Mouse (Mus musculus): ENCODE results near the gene Ackr2.

The Ackr2 gene

DNA sequence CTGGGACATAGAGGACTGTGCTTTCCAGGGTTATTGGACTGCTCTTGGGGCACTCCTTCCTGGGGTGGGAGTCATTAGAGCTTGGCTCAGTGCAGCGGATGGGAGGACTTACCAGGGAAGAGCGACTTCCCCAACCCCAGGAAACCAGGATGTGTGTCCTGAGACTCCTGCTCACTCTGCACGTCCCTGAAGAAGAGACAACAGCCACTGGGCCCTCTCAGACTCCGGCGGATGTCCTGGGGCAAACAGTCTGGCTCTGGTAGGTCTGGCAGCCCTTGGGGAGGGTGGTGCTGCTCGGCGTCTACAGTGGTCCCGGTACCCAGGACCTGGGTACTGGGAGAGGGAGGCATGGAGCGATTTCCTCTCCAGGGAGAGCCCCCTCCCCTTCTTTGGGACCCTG is at the start of gene Ackr2:
Gene Ackr2 (plus strand): TSS at position 111 of the 400 bp plus-strand sequence.
- no peak for DNase-seq

- no peak for DNase-seq
These were observed 43.9 kb upstream of the Ackr2 start for GRCm38 (mm10) chr9:121854246-121854645.

DNA sequence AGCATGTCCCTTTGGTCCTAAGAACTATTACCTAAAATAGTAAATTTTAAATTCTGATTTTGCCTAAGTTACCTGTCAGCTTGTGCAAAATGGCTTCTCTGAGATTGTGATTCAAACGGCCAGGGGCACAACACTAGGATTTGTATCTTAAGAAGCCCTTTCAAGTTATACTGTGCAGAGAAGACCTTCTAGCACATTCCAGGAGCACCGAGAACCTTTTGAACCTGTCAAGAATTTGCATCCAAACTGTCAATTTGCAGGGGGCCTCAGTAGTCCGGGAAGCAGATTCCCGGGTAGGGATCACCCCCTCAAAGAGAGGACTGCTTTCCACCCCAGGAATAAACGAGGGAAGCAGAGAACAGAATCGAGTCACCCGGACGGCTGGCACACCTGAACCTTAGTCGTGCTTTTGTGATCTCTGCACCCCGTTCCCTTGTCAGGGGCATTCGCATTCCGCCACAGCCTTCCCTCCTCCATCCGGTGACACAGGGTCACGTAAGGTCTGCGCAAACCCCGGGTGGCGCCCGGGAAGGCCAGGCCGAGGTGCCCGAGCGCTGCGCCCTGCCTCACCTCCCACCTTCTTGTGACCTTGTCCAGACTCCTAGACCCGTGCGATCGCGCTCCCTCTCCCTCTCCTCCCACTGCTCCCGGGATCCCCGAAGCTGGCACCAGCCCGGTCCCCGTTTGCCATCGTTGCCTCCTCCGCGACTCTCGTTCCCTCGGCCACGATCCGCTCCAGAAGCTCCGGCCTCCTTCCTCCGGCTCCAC is 41.3 kb upstream of the Ackr2 start:
- DNase-seq = no peak

DNA sequence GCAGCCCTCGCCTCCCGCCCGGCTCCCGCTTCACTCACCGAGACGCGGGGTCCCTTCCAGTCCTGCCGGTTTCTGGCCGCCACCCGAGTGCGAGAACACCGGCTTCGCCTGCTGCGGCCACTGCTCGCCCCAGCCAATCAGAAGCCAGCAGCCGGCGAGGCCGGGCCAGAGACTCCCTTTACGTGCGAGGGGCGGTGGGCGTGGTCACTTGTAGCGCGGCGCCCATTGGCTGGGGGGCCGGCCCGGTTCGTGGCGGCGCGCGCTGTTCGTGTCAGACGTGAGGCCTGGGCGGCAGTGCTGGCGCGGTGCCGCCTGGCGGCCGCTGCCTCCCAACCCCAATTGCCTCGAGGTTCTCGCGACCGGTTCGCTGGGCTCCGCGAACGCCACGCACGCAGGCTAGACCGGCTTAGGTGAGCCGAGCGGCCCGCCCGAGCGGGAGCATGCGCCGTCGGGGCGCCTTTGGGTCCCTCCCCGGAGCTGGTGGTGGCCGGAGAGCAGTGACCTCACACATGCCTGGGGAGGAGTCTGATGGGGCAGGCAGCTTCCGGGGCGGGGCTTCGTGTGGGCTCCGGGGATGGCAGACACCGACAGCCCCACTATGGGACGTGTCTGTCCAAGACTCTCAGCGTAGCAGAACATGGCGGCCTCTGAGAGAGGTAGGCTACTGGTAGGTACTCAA is 40.5 kb upstream of the Ackr2 start:
- DNase-seq = peak; percentile 98 to 99

GRCm38 (mm10) chr9:121858153-121858488 is 40.0 kb upstream of the Ackr2 start, which contains the start of gene Higd1a:
Gene Higd1a (minus strand): TSS chr9:121858362.
- no peak for DNase-seq

DNA sequence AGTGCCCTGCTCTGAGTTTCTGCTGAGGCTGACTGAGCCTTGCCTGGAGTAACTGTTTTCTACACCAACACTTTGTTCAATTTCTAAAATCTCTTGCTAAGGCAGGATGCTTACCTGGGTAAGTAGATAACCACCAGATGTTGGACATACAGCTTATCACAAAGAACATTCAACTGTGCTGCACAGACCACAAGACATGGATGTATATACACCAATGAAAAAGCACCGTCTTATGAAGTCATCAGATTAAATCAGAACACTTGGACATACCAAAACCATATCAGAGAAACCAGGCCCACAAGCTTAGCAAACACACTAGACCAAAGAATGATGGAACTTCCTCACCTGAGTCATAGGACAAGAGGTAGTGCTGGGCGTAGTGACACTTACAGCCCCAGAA is 38.8 kb upstream of the Ackr2 start:
- no peak for DNase-seq

DNA sequence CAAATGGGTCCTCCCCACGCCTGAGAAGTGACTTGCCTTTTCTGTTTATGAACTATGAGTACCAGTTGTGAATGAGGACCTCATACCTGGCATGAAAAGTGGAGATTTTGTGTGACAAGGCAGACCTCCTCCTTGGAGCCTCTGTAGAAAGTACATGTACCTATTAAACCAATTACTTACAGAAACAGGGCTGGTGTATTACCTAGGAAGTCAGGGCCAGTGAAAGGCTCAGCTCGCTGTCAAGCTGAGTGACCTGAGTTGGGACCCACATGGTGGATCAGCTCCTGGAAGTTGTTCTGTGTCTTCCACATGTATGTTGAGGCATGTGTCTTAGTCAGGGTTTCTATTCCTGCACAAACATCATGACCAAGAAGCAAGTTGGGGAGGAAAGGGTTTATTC is 37.2 kb upstream of the Ackr2 start:
- no peak for DNase-seq

GRCm38 (mm10) chr9:121864837-121865236 is 33.3 kb upstream of the Ackr2 start:
- no peak for DNase-seq

GRCm38 (mm10) chr9:121865425-121866008 is 32.6 kb upstream of the Ackr2 start:
- DNase-seq = no peak

GRCm38 (mm10) chr9:121867632-121868031 is 30.5 kb upstream of the Ackr2 start:
- DNase-seq = no peak

- no peak for DNase-seq
These were observed 29.9 kb upstream of the Ackr2 start for GRCm38 (mm10) chr9:121868236-121868635.

DNA sequence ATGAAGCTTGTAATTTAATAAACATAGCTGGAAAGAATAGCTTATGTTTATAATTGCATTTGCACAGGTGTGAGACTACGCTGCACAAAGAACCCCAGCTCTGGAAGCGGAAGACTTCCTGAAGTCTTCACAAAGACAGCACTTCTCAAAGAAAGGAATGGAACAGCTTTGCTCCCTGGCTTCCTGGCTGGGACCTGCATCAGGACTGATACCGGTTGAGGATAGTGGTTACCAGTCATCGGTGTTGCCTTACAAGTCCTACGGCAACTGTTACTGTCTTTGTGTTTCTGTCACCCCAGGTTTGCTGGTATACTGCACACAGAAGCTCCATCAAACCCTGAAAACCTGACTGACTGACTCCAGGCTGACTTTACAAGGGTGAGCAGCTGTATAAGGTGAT is 28.7 kb upstream of the Ackr2 start:
- DNase-seq = no peak

DNA sequence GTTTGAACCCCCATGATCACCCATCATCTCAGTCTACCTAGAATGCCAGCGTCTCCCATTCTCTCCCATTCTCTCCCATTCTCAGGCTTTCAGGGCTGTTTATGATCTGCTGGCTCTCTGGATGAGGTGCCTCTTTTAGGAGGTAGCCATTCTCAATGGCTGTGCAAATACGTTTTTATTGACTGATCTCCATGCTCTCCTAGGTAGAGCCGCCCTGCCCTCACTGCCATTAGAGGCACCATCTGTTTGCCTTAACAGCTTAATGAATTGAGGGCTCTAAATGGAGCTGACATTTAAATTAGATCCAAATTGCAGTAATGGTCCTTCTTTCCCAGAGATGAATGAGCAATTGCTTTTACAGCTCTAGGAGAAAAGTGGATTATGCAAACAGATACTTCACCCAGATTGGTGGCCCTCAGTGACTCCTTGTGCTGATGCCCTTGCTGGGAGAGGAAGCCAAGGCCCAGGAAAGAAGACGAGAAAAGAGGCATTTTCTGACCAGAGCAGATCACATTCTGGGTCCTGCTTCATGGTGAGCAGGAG is 28.1 kb upstream of the Ackr2 start:
- DNase-seq = no peak

GRCm38 (mm10) chr9:121872062-121872683 is 26.0 kb upstream of the Ackr2 start:
- DNase-seq = no peak

GRCm38 (mm10) chr9:121873578-121873977 is 24.6 kb upstream of the Ackr2 start:
- no peak for DNase-seq

DNA sequence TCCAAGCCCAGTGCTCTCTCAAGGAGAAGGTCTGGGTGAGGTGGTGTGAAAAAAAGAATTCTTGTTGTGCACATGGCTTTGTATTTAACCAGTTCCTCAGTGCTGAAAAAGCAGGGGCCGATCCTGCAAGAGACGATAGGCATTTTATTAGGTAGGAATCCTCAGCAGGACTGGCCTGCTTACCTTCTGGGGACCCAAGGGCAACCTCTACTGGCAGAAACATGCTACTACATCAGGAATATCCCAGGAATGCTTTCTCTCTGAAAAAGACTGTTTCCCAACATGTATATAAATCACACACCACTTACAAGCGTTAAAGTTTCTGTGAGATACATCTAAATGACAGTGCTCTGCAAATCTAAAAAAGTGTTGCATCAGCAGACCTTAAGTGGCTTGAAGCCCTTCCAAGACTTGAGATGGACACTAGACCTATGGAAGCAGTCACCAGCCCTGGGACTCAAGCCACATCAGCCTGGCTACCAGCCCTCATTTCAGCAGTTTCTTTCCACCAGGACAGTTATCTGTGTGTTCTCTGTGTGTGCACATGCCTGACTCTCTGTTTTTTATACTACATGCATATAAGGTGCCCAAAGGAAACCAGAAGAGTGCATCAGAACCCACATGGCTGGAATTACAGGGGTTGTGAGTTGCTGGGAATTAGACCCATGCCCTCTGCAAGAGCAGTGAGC is 21.0 kb upstream of the Ackr2 start:
- DNase-seq = peak; percentile 81 to 82

DNA sequence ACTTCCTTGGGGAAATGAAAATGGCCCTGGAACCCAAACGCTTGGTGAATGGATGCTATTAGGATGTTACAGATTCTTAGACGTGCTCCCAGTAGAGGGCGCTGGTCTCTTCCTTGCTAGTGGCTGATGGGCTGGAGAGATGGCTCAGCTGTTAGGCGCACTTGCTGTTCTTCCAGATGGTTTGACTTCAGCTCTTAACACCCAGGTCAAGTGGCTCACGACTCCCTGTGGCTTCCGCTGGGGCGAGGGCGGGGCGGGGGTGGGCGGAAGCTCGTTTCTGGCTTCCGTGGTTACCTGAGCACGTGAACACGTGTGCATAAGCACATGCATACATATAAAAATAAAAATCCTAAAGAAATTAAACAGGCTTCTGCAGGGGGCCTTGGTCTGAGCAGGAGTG is 17.3 kb upstream of the Ackr2 start:
- peak; percentile 72 to 86 for DNase-seq

DNA sequence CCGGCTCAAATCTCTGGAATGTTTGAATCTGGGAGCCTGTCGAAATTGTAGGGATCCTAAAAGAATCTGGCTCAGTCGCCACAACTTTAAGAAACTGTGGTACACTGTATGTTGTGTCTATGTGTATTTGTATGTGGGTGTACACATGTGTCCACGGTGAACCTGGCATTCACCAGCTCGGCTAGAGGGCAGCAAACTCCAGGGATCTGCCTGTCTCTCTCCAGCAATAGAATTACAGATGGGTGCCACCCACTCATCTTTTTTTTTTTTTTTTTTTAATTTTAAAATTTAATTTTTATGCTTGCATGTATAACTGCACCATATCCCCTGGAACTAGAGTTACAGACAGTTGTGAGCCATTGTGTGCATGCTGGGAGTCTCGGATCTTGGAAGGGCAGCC is 16.9 kb upstream of the Ackr2 start:
- DNase-seq = no peak

DNA sequence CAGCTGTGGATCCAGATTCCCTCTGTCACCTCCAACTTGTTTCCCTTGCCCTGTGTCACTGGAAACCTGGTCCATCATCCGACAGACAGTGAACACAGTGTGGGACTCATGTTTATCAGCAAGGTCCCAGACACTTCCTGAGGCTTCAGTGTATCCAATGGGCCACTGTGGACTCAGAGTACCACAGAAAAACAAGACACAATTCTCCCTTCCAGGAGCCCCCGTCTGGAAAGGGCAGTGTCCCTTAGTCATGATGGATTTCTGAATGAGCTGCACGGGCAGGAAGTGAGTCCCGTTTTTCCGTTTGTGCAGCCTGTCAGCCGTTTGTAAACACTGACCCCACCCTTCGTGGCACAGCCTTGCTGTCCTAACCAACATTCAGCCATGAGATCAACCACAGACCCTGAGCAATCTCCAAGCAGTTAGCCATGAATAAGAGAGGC is 16.1 kb upstream of the Ackr2 start:
- no peak for DNase-seq

GRCm38 (mm10) chr9:121889927-121890440 is 8.2 kb upstream of the Ackr2 start:
- DNase-seq = no peak

DNA sequence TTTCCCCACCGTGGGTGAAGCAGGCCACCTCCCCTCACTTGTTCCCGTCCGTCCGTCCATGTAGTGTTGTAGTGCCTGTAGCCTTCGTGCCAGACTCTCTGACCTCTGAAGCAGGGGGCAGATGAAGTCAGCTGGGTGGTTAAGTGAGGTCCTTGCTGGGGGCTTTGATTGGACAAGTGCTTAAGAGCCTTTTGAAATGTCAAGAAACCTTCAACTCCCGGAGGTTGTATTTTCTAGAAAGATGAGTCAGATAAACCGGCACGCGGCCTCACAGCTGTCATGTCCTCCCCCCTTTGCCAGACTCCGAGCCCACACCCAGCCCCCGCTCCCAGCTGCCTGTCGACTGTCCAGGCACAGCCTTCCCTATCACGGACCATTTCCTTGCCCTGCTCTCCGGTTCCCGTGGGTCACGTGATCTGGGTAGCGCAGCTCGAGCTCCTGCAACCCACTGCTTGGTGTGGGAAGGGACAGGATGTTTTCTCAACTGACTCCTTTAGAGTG is 7.7 kb upstream of the Ackr2 start:
- DNase-seq = peak in 1 of 2 experiments; percentile 37

DNA sequence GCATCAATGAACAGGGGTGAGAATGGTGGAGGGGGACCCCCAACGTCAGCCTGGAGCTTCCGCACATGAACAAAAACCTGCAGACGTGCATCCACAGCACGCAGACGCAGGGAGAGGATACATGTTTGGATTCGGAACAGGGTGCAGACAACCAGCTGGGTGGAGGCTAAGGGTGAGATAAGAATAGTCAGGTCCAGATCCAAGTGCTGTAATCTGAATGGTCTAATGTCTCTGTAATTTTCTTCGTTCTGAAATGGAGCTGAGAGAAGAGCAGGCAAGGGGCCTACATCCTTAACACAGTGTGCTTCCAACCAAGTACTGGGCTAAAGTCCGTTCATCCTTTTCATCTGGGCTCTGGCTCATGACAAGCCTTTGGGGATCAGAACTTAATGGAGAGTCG is 6.9 kb upstream of the Ackr2 start:
- DNase-seq = no peak

All from cerebellum, postnatal 14 days (tissue).